Mouse (Mus musculus) megakaryocyte, adult 5-6 weeks (primary cell): ENCODE measurements around the gene Cptp. TPM values are rescaled to one million over a fixed set of nuclear protein-coding genes. Genes with fewer than 3 reads are reported as not detected.

ENCODE experiments used
- total RNA-seq, 2 experiments: library from RNA; stranded (forward) in 1 of 2; stranded (reverse) in 1 of 2; fragments of 153-499, 151-499 nt in 1 of 2; fragments of 221-1000, 200-1000 nt in 1 of 2; gene quantifications; 2 replicates each; pipeline versions ENCODE4 v1.2.3 to v1.2.4; 2015 to 2017

The Cptp gene
- total RNA-seq, 2 experiments from 2014 or later: 8.8 to 9.1 TPM

Other genes with a start within 250 kb of the Cptp start
- gene Cdk11b, start 244.6 kb downstream of the Cptp start, total RNA-seq (2015): 43.2 and 57.8 TPM in 2 replicates
- gene Cdk11b, start 244.6 kb downstream of the Cptp start, total RNA-seq (2017): 48.1 and 81.5 TPM in 2 replicates
- gene Gm10563, start 224.0 kb downstream of the Cptp start, total RNA-seq (2015): not detected in 2 replicates
- gene Gm10563, start 224.0 kb downstream of the Cptp start, total RNA-seq (2017): not detected in 2 replicates
- gene Mmp23, start 216.1 kb downstream of the Cptp start, total RNA-seq (2015): 0.18 and 0.20 TPM in 2 replicates
- gene Mmp23, start 216.1 kb downstream of the Cptp start, total RNA-seq (2017): 0.22 and 0.94 TPM in 2 replicates
- 5.9 and 6.4 TPM in 2 replicates for gene Mib2, start 200.2 kb downstream of the Cptp start, total RNA-seq (2015)
- 23.5 and 29.0 TPM in 2 replicates for gene Mib2, start 200.2 kb downstream of the Cptp start, total RNA-seq (2017)
- gene Fndc10, start 175.1 kb downstream of the Cptp start, total RNA-seq (2015): 0.55 and 0.71 TPM in 2 replicates
- 0.26 and 0.45 TPM in 2 replicates for gene Fndc10, start 175.1 kb downstream of the Cptp start, total RNA-seq (2017)
- 130 and 132 TPM in 2 replicates for gene Ssu72, start 164.6 kb downstream of the Cptp start, total RNA-seq (2015)
- gene Ssu72, start 164.6 kb downstream of the Cptp start, total RNA-seq (2017): 125 and 133 TPM in 2 replicates
- gene Tmem240, start 134.6 kb downstream of the Cptp start, total RNA-seq (2015): 0.09 and 0.30 TPM in 2 replicates
- gene Tmem240, start 134.6 kb downstream of the Cptp start, total RNA-seq (2017): 0.18 TPM in 1 of 2 replicates, not detected in the other
- 13.5 and 14.1 TPM in 2 replicates for gene Atad3a, start 108.3 kb downstream of the Cptp start, total RNA-seq (2015)
- gene Atad3a, start 108.3 kb downstream of the Cptp start, total RNA-seq (2017): 17.8 and 22.9 TPM in 2 replicates
- not detected in 2 replicates for gene Vwa1, start 94.7 kb downstream of the Cptp start, total RNA-seq (2015)
- 0.20 TPM in 1 of 2 replicates, not detected in the other for gene Vwa1, start 94.7 kb downstream of the Cptp start, total RNA-seq (2017)
- gene Tmem88b, start 83.6 kb downstream of the Cptp start, total RNA-seq (2015): 0.07 TPM in 1 of 2 replicates, not detected in the other
- not detected in 2 replicates for gene Tmem88b, start 83.6 kb downstream of the Cptp start, total RNA-seq (2017)
- not detected in 2 replicates for gene Ankrd65, start 79.0 kb downstream of the Cptp start, total RNA-seq (2015)
- gene Ankrd65, start 79.0 kb downstream of the Cptp start, total RNA-seq (2017): not detected in 2 replicates
- gene Mrpl20, start 66.6 kb downstream of the Cptp start, total RNA-seq (2015): 131 and 139 TPM in 2 replicates
- gene Mrpl20, start 66.6 kb downstream of the Cptp start, total RNA-seq (2017): 49.5 and 50.2 TPM in 2 replicates
- 65.8 and 69.8 TPM in 2 replicates for gene Ccnl2, start 57.0 kb downstream of the Cptp start, total RNA-seq (2015)
- gene Ccnl2, start 57.0 kb downstream of the Cptp start, total RNA-seq (2017): 93.7 and 95.6 TPM in 2 replicates
- 99.7 and 101 TPM in 2 replicates for gene Aurkaip1, start 38.2 kb downstream of the Cptp start, total RNA-seq (2015)
- 131 and 143 TPM in 2 replicates for gene Aurkaip1, start 38.2 kb downstream of the Cptp start, total RNA-seq (2017)
- gene Mxra8, start 29.8 kb downstream of the Cptp start, total RNA-seq (2015): not detected in 2 replicates
- 1.2 TPM in 2 replicates for gene Mxra8, start 29.8 kb downstream of the Cptp start, total RNA-seq (2017)
- 9.8 and 10.8 TPM in 2 replicates for gene Dvl1, start 22.0 kb downstream of the Cptp start, total RNA-seq (2015)
- gene Dvl1, start 22.0 kb downstream of the Cptp start, total RNA-seq (2017): 10.5 and 11.3 TPM in 2 replicates
- gene Tas1r3, start 6.1 kb downstream of the Cptp start, total RNA-seq (2015): 0.93 and 1.4 TPM in 2 replicates
- gene Tas1r3, start 6.1 kb downstream of the Cptp start, total RNA-seq (2017): 0.66 and 1.1 TPM in 2 replicates
- gene Ints11, start 106 bp upstream of the Cptp start, total RNA-seq (2015): 35.0 and 40.9 TPM in 2 replicates
- 22.0 and 23.0 TPM in 2 replicates for gene Ints11, start 106 bp upstream of the Cptp start, total RNA-seq (2017)
- gene Pusl1, start 22.3 kb upstream of the Cptp start, total RNA-seq (2015): 11.4 and 14.1 TPM in 2 replicates
- gene Pusl1, start 22.3 kb upstream of the Cptp start, total RNA-seq (2017): 8.9 and 11.5 TPM in 2 replicates
- gene Acap3, start 22.4 kb upstream of the Cptp start, total RNA-seq (2015): 19.4 and 22.3 TPM in 2 replicates
- gene Acap3, start 22.4 kb upstream of the Cptp start, total RNA-seq (2017): 18.0 and 23.7 TPM in 2 replicates
- 65.3 and 67.7 TPM in 2 replicates for gene Ube2j2, start 74.4 kb upstream of the Cptp start, total RNA-seq (2015)
- 91.4 and 101 TPM in 2 replicates for gene Ube2j2, start 74.4 kb upstream of the Cptp start, total RNA-seq (2017)
- gene C1qtnf12, start 92.9 kb upstream of the Cptp start, total RNA-seq (2015): 30.3 and 40.1 TPM in 2 replicates
- 9.4 and 14.6 TPM in 2 replicates for gene C1qtnf12, start 92.9 kb upstream of the Cptp start, total RNA-seq (2017)
- gene B3galt6, start 123.2 kb upstream of the Cptp start, total RNA-seq (2015): 3.5 and 3.6 TPM in 2 replicates
- 3.5 and 4.0 TPM in 2 replicates for gene B3galt6, start 123.2 kb upstream of the Cptp start, total RNA-seq (2017)
- 43.6 and 57.5 TPM in 2 replicates for gene Sdf4, start 123.4 kb upstream of the Cptp start, total RNA-seq (2015)
- 216 and 221 TPM in 2 replicates for gene Sdf4, start 123.4 kb upstream of the Cptp start, total RNA-seq (2017)
- gene Tnfrsf4, start 144.4 kb upstream of the Cptp start, total RNA-seq (2015): 1.5 and 2.1 TPM in 2 replicates
- 1.2 and 2.8 TPM in 2 replicates for gene Tnfrsf4, start 144.4 kb upstream of the Cptp start, total RNA-seq (2017)
- 2.7 and 10.3 TPM in 2 replicates for gene Tnfrsf18, start 156.7 kb upstream of the Cptp start, total RNA-seq (2015)
- 6.0 and 7.2 TPM in 2 replicates for gene Tnfrsf18, start 156.7 kb upstream of the Cptp start, total RNA-seq (2017)
- not detected in 2 replicates for gene Ttll10, start 190.0 kb upstream of the Cptp start, total RNA-seq (2015)
- gene Ttll10, start 190.0 kb upstream of the Cptp start, total RNA-seq (2017): not detected in 2 replicates
- 11.7 and 15.7 TPM in 2 replicates for gene 9430015G10Rik, start 240.5 kb upstream of the Cptp start, total RNA-seq (2015)
- gene 9430015G10Rik, start 240.5 kb upstream of the Cptp start, total RNA-seq (2017): 20.1 and 27.5 TPM in 2 replicates